Mouse (Mus musculus) liver, embryonic 16.5 days (tissue): Measurements from ENCODE around the gene Enpp4. TPM values are rescaled to one million over a fixed set of nuclear protein-coding genes. Genes with fewer than 3 reads are reported as not detected.
A peak's percentile ranks its signal among the peaks of the same experiment; 100 is the strongest.

Experiments
- ATAC-seq: fragments of 200-750 bp; cut with Nextera tagmentation; 2 replicates; pipeline ENCODE4 v1.8.0; 2017; ENCODE audit warnings: low read depth, mild to moderate bottlenecking, moderate number of reproducible peaks, moderate library complexity
- H3K27ac ChIP-seq: fragments of 300-500 bp; sonication (generic); 2 replicates; pipeline ENCODE4 v1.5.1; 2014; ENCODE audit warnings: mild to moderate bottlenecking, low read length
- H3K27me3 ChIP-seq: fragments of 300-500 bp; sonication (generic); 2 replicates; pipeline ENCODE4 v1.6.1; 2014; ENCODE audit warnings: low read depth, low read length, mixed read lengths; ENCODE audit not compliant: control insufficient read depth, insufficient read depth
- H3K36me3 ChIP-seq: fragments of 300-500 bp; sonication (generic); 2 replicates; pipeline ENCODE4 v1.6.1; 2014; ENCODE audit warnings: mild to moderate bottlenecking; ENCODE audit not compliant: control insufficient read depth, insufficient read depth
- H3K4me1 ChIP-seq: fragments of 300-500 bp; sonication (generic); 2 replicates; pipeline ENCODE4 v1.6.1; 2014; ENCODE audit warnings: low read depth, low read length, mixed read lengths; ENCODE audit not compliant: control insufficient read depth
- H3K4me2 ChIP-seq: fragments of 300-500 bp; sonication (generic); 2 replicates; pipeline ENCODE4 v1.6.1; 2014; ENCODE audit warnings: low read depth, low read length, mixed read lengths
- H3K4me3 ChIP-seq: fragments of 300-500 bp; sonication (generic); 2 replicates; pipeline ENCODE4 v1.5.1; 2014; ENCODE audit warnings: low read depth, mild to moderate bottlenecking, low read length
- H3K9ac ChIP-seq: fragments of 300-500 bp; sonication (generic); 2 replicates; pipeline ENCODE4 v1.6.1; 2014; ENCODE audit warnings: low read depth, low read length
- H3K9me3 ChIP-seq: fragments of 300-500 bp; sonication (generic); replicated peaks from 2 replicates; pipeline ENCODE4 v1.6.1; 2016; ENCODE audit warnings: low read length; ENCODE audit not compliant: control insufficient read depth
- WGBS: fragments of 180-500 bp; shearing (Covaris S2); extraction: QIAGEN DNeasy Blood & Tissue Kit; methylation state at CpG from one replicate; pipeline ENCODE4 v1.1.7; 2014; ENCODE audit not compliant: insufficient replicate concordance; 5-methylcytosine and 5-hydroxymethylcytosine counted together
- polyA plus RNA-seq: library from polyadenylated mRNA; unstranded; fragments of >200 nt; fragmentation: Nextera tagmentation; extraction: Ambion mirVana; gene quantifications from 2 replicates; pipeline ENCODE4 v1.2.1, GENCODE M21; 2015

Enpp4 gene
- polyA plus RNA-seq, 1 experiment from 2014 or later: 4.1 TPM

DNA sequence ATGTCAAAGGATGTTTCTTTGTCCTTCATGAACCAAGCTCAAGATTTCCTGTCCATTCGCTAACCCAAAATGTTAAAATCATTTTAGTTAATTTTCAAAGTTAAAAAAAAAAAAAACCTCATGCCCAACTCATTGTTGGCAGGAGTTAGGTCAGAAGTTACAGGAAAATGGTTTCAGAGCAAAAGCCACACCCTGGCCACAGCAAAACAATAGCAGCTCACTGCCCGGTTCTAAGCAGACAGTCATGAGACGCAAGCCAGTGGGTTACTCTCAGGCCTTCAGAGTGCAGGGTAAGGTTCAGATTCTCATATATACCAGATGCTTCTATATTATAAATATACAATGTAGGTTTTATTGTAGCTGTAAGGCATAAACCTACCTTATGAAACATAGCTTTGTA lies 2.7 kb upstream of the Enpp4 start:
- Histone ChIP-seq H3K4me1 (peaks cover 10% of the 10 kb centered on the region), H3K36me3 (no peaks in the 10 kb centered on the region), H3K4me2 (no peak overlapping the region), H3K9me3 (no peaks in the 10 kb centered on the region), H3K27ac (no peak overlapping the region), H3K27me3 (no peaks in the 10 kb centered on the region), H3K9ac (no peak overlapping the region), H3K4me3 (no peak overlapping the region)
- 63% methylated on average over 3 of the region's 3 CpGs for WGBS
- ATAC-seq: no peak

DNA sequence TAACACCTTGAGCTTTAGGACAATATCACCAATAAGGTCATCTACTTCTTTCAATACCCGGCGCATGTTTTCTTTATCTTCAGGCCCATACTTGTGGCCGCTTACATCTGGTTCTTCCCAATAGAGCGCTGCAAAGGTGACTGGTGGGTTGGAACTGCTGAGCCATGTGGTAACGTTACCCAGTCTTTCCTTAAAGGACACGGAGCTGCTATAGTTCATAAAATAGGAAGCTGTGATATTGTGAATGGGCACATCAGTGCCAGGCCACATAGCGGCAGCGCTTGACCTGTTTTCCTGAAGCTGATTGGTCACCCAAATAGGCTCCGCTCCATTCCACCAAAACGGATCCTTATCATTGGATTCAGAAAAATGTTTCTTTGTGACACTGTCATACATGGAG lies 3.6 kb downstream of the Enpp4 start:
- Histone ChIP-seq H3K27ac (no peak overlapping the region), H3K36me3 (no peaks in the 10 kb centered on the region; the same call in 1 of the 2 replicates), H3K9ac (no peak overlapping the region), H3K4me3 (no peak overlapping the region), H3K4me1 (peaks cover 10% of the 10 kb centered on the region), H3K9me3 (no peaks in the 10 kb centered on the region), H3K4me2 (no peak overlapping the region), H3K27me3 (no peaks in the 10 kb centered on the region)
- 81% methylated on average over 10 of the region's 10 CpGs for WGBS
- no peak for ATAC-seq

- Histone ChIP-seq H3K27ac (peak overlapping the region; percentile 48), H3K4me2 (peak overlapping the region; percentile 41), H3K36me3 (no peaks in the 10 kb centered on the region; the same call in 1 of the 2 replicates), H3K9ac (no peak overlapping the region), H3K4me3 (peak overlapping the region; percentile 19; the same call in 1 of the 2 replicates), H3K27me3 (no peaks in the 10 kb centered on the region), H3K9me3 (no peaks in the 10 kb centered on the region), H3K4me1 (peaks cover 10% of the 10 kb centered on the region)
- no peak for ATAC-seq
- WGBS: 54% methylated on average over 9 of the region's 9 CpGs
Measured at GRCm38 (mm10) chr17:44100906-44101305, 4.7 kb downstream of the Enpp4 start.

- no peaks in the 10 kb centered on the region for H3K9me3 ChIP-seq
- ATAC-seq: no peak
- WGBS: 69% methylated on average over 4 of the region's 4 CpGs
- H3K4me1 ChIP-seq: peaks cover 10% of the 10 kb centered on the region
- H3K9ac ChIP-seq: no peak overlapping the region
- H3K4me2 ChIP-seq: no peak overlapping the region
- no peak overlapping the region for H3K27ac ChIP-seq
- no peaks in the 10 kb centered on the region; the same call in 1 of the 2 replicates for H3K36me3 ChIP-seq
- no peak overlapping the region for H3K4me3 ChIP-seq
- H3K27me3 ChIP-seq: no peaks in the 10 kb centered on the region
Measured at GRCm38 (mm10) chr17:44100486-44100885, 5.1 kb downstream of the Enpp4 start.

DNA sequence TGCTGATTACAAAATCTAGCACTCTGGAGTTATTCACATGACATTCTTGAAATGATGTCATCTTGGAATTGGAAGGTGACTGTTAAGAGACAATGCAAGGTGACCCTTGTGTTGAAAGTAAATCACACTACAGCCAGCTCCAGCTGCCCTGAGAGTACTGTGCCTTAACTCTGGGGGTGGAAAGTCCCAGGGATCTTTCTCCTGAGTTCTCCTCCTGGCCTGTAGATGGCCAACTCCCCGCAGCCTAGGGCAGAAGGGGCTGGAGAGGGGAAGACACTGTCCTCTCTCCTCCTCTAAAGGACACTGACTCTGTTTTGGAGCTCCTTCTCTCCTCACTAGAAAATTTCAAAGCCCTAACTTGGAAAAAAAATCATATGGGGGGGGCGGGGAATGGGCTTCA lies 14.1 kb downstream of the Enpp4 start:
- Histone ChIP-seq H3K27me3 (no peaks in the 10 kb centered on the region), H3K4me1 (no peaks in the 10 kb centered on the region), H3K9ac (no peak overlapping the region), H3K9me3 (no peaks in the 10 kb centered on the region), H3K27ac (no peak overlapping the region), H3K36me3 (no peaks in the 10 kb centered on the region), H3K4me2 (no peak overlapping the region), H3K4me3 (no peak overlapping the region)
- WGBS: 53% methylated on average over 2 of the region's 2 CpGs
- ATAC-seq: no peak

DNA sequence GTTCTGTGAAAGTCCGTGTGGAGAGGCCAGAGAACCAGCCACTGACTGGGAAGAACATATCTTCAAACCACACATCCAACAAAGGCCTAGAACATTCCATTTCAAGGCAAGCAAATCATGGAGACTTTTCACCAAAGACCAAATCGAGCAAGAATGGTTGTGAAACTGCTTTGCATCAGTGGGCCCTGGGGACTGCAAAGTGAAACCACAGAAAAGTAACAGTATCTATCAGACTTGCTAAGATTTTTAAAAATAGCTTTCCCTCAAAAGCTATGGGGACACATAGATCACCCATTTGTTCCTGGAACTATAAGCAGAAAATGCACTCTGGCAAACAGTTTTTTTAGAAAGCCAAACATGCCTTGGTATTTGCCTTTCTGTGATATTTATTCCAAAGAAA lies 14.7 kb downstream of the Enpp4 start:
- Histone ChIP-seq H3K4me1 (no peaks in the 10 kb centered on the region), H3K9ac (no peak overlapping the region), H3K27me3 (no peaks in the 10 kb centered on the region), H3K4me3 (no peak overlapping the region), H3K4me2 (no peak overlapping the region), H3K9me3 (no peaks in the 10 kb centered on the region), H3K27ac (no peak overlapping the region), H3K36me3 (no peaks in the 10 kb centered on the region)
- ATAC-seq: no peak
- 40% methylated on average over 2 of the region's 2 CpGs for WGBS

DNA sequence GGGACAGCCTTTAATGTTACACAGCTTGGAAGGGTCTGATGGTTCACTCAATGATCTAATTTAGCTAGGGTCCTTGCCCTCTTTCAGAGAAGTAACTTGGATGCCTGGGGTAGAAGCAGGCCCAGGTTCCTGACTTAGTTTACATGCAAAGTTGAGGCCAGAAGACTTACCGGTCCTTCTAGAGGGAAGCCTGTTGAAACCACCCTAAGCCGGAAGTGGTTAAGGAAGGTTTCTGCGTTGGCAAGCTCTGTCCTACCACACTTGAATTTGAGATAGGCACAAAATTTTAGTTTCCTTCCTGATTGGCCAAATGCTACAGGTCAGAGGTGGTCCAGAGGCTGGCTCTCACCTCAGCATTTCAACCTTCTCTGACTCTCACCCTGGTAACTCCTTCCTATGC lies 17.4 kb downstream of the Enpp4 start:
- no peak overlapping the region for H3K27ac ChIP-seq
- no peak for ATAC-seq
- WGBS: 51% methylated on average over 3 of the region's 3 CpGs
- H3K4me3 ChIP-seq: no peak overlapping the region
- no peaks in the 10 kb centered on the region for H3K9me3 ChIP-seq
- no peaks in the 10 kb centered on the region for H3K27me3 ChIP-seq
- no peaks in the 10 kb centered on the region for H3K4me1 ChIP-seq
- H3K4me2 ChIP-seq: no peak overlapping the region
- no peaks in the 10 kb centered on the region for H3K36me3 ChIP-seq
- no peak overlapping the region for H3K9ac ChIP-seq

DNA sequence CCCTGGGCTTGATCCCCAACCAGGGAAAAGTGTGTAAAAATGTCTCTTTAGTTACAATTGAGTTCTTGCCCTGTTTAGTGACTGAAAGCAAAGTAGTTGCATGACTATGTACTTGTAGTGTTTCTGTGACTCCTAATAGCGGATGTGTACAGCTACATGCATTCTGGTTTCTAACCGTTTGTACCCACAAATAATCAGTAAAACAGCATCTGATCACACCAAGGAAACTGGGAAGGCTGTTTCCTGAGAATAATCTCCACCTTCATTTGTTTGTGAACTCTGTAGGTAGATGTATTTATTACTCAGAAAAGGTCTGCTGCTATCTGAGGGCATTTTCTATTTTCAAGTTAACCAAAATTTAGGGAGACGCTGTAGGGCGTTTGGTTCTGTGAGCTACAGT lies 22.5 kb downstream of the Enpp4 start:
- Histone ChIP-seq H3K9me3 (no peaks in the 10 kb centered on the region), H3K4me1 (no peaks in the 10 kb centered on the region; the same call in 1 of the 2 replicates), H3K27me3 (no peaks in the 10 kb centered on the region), H3K36me3 (no peaks in the 10 kb centered on the region), H3K4me3 (no peak overlapping the region), H3K9ac (no peak overlapping the region), H3K4me2 (no peak overlapping the region), H3K27ac (no peak overlapping the region)
- WGBS: 45% methylated on average over 4 of the region's 4 CpGs
- ATAC-seq: no peak

- Histone ChIP-seq H3K27ac (peak within 1 kb of the TSS; percentile 73), H3K4me1 (no peaks in the 10 kb centered on the region; the same call in 1 of the 2 replicates), H3K4me3 (peak within 1 kb of the TSS; percentile 59), H3K36me3 (no peaks in the 10 kb centered on the region), H3K9me3 (no peaks in the 10 kb centered on the region), H3K27me3 (no peaks in the 10 kb centered on the region), H3K9ac (peak within 1 kb of the TSS; percentile 57), H3K4me2 (peak within 1 kb of the TSS; percentile 69)
- peak; percentile 90 for ATAC-seq
- WGBS: 2% methylated on average over 31 of the region's 31 CpGs
Measured at GRCm38 (mm10) chr17:44078631-44079350, 26.8 kb downstream of the Enpp4 start, which contains the start of gene Enpp5. Gene Enpp5 (plus strand): TSS chr17:44078813.
